Mouse (Mus musculus) kidney, postnatal 0 days (tissue): Measurements from ENCODE around the gene Atf4. TPM values are rescaled to one million over a fixed set of nuclear protein-coding genes. Genes with fewer than 3 reads are reported as not detected.

ENCODE experiments used
- ATAC-seq: fragments of 200-750 bp; cut with Nextera tagmentation; replicated peaks from 2 replicates; pipeline ENCODE4 v1.8.0; 2017; ENCODE audit warnings: low read depth, moderate number of reproducible peaks, moderate TSS enrichment, moderate library complexity; ENCODE audit not compliant: low FRiP score
- DNase-seq: peaks from one replicate; pipeline ENCODE4 v3.0.0-alpha.2; 2016; ENCODE audit warnings: low spot score
- H3K27ac ChIP-seq: fragments of 300-500 bp; sonication (generic); 2 replicates; pipeline ENCODE4 v1.5.1; 2014; ENCODE audit warnings: mild to moderate bottlenecking
- H3K27me3 ChIP-seq: fragments of 300-500 bp; sonication (generic); 2 replicates; pipeline ENCODE4 v1.6.1; 2014; ENCODE audit warnings: low read length, mixed read lengths; ENCODE audit not compliant: insufficient read depth
- H3K36me3 ChIP-seq: fragments of 300-500 bp; sonication (generic); 2 replicates; pipeline ENCODE4 v1.6.1; 2014; ENCODE audit warnings: low read length, mixed read lengths; ENCODE audit not compliant: insufficient read depth
- H3K4me1 ChIP-seq: fragments of 300-500 bp; sonication (generic); replicated peaks from 2 replicates; pipeline ENCODE4 v1.6.1; 2014; ENCODE audit warnings: antibody characterized with exemption, low read length, mixed read lengths; ENCODE audit not compliant: insufficient read depth
- H3K4me2 ChIP-seq: fragments of 300-500 bp; sonication (generic); 2 replicates; pipeline ENCODE4 v1.6.1; 2014; ENCODE audit warnings: mild to moderate bottlenecking, low read length, moderate library complexity, mixed read lengths
- H3K4me3 ChIP-seq: fragments of 300-500 bp; sonication (generic); replicated peaks from 2 replicates; pipeline ENCODE4 v1.5.1; 2014; ENCODE audit warnings: low read depth, low read length
- H3K9ac ChIP-seq: fragments of 300-500 bp; sonication (generic); 2 replicates; pipeline ENCODE4 v1.6.1; 2014; ENCODE audit warnings: low read depth, low read length
- H3K9me3 ChIP-seq: fragments of 300-500 bp; sonication (generic); replicated peaks from 2 replicates; pipeline ENCODE4 v1.6.1; 2016; ENCODE audit warnings: low read length, inconsistent platforms, mixed read lengths
- CTCF ChIP-seq: IDR thresholded peaks from 2 replicates; pipeline ENCODE4 v1.5.1; 2016; ENCODE audit warnings: antibody characterized with exemption, low read depth, mild to moderate bottlenecking, moderate library complexity
- WGBS: fragments of 180-500 bp; shearing (Covaris S2); extraction: QIAGEN DNeasy Blood & Tissue Kit; methylation state at CpG from one replicate; pipeline ENCODE4 v1.1.7; 2014; 5-methylcytosine and 5-hydroxymethylcytosine counted together
- polyA plus RNA-seq: library from polyadenylated mRNA; unstranded; fragments of >200 nt; fragmentation: Nextera tagmentation; extraction: Ambion mirVana; gene quantifications from 2 replicates; pipeline ENCODE4 v1.2.1, GENCODE M21; 2015

Gene Atf4
- polyA plus RNA-seq, 1 experiment from 2014 or later = 116 TPM

DNA sequence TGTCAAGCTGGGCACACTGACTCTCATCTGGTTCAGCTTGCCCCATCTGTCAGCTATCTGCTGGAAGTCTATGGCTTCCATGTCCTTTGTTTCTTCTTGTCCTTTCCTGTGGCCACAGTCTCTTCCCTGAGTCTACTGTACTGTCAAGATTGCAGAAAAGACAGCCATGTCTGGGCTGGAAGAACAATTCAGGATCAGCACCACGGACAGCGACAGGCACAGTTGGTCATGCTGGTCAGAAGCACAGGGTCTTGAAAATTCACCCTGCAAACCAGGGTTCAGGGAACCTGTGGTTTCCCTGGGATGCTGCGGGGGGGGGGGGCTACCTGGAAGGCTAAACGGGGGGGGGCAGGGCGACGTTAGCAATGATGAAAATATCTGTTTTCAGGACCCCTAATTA is 22.6 kb downstream of the Atf4 start:
- no peak overlapping the region for H3K4me2 ChIP-seq
- 0% methylated on average over 6 of the region's 6 CpGs for WGBS
- no peak for TF ChIP-seq CTCF
- H3K27ac ChIP-seq = no peak overlapping the region
- peak; percentile 87 for DNase-seq
- no peak overlapping the region for H3K4me3 ChIP-seq
- H3K9ac ChIP-seq = no peak overlapping the region
- no peaks in the 10 kb centered on the region for H3K4me1 ChIP-seq
- ATAC-seq = no peak
- H3K36me3 ChIP-seq = no peaks in the 10 kb centered on the region
- H3K27me3 ChIP-seq = peaks cover 3% of the 10 kb centered on the region; the same call in 1 of the 2 replicates
- no peaks in the 10 kb centered on the region for H3K9me3 ChIP-seq

DNA sequence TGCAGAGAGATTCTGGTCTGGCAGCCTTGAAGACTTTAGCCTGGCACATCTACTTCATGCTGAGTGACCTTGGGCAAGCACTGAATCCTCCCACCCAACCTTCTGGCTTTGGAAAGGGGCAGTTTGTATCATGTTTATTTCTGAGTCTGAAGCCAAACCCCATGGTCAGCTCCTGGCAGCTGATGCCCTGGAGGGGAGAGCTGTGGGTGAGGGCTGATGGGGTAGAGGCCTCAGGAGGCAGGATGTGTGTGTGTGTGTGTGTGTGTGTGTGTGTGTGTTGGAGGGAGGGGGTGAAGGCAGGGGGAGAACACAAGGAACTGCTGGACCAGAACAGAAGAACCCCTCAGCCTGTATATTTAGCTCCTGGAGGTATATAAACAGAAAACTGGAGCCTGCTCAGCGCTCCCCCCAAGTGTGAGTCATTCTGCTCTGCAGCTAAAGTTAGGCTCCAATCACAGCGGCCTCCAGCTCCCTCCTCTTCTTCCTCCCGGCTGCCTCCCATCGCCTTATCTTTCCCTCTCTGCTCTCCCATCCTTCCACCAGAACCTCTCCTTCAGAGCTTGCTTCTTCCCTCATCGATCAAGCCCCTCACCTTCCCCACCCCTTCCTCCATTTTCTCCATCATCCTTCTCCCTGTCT is 23.3 kb downstream of the Atf4 start:
- no peaks in the 10 kb centered on the region for H3K4me1 ChIP-seq
- DNase-seq = no peak
- no peaks in the 10 kb centered on the region for H3K9me3 ChIP-seq
- peaks cover 3% of the 10 kb centered on the region; the same call in 1 of the 2 replicates for H3K27me3 ChIP-seq
- H3K4me2 ChIP-seq = no peak overlapping the region
- no peak overlapping the region for H3K9ac ChIP-seq
- WGBS = 77% methylated on average over 5 of the region's 5 CpGs
- TF ChIP-seq CTCF = no peak
- no peak overlapping the region for H3K27ac ChIP-seq
- ATAC-seq = no peak
- no peak overlapping the region for H3K4me3 ChIP-seq
- H3K36me3 ChIP-seq = no peaks in the 10 kb centered on the region

DNA sequence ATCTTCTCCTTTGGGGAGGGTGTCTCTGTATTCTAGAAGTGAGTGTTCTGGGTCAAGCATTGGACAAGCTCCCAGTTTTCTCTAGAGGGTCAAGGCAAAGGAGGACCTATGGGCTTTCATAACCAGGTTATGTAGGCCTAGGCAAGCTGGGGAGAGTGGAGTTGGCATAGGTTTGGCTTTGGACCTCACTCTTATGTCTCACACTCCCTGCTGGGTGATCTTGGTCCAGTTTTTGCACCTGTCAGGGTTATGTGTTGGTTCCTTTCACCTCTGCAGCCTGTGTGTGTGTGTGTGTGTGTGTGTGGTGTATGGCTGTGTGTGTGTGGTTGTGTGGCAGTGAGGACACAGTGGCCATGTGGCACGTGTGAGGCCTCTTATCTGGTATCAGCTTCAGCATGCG is 24.1 kb downstream of the Atf4 start:
- Histone ChIP-seq H3K4me3 (no peak overlapping the region), H3K9me3 (no peaks in the 10 kb centered on the region), H3K4me1 (no peaks in the 10 kb centered on the region), H3K27me3 (peaks cover 3% of the 10 kb centered on the region; the same call in 1 of the 2 replicates), H3K36me3 (no peaks in the 10 kb centered on the region), H3K9ac (no peak overlapping the region), H3K27ac (no peak overlapping the region), H3K4me2 (no peak overlapping the region)
- WGBS = 83% methylated on average over 2 of the region's 2 CpGs
- no peak for TF ChIP-seq CTCF
- DNase-seq (no peak), ATAC-seq (no peak)

DNA sequence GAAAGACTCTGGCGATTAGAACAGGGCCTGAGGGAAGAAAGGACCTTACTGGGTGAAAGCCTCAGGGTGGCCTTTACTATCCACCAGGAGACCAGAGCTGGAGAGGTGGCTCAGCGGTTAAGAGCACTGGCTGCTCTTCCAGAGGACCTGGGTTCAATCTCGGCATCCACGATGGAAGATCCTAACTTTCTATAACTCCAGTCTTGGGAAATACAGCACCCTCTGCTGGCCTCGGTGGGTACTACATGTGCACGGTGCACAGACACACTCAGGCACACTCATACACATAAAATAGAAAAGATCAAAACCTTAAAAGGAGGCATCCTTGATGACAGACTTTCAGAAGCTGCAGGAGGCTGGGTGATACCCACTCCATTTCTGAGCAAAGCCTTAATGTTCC is 25.7 kb downstream of the Atf4 start:
- no peak overlapping the region for H3K4me2 ChIP-seq
- H3K9me3 ChIP-seq = no peaks in the 10 kb centered on the region
- DNase-seq = no peak
- ATAC-seq = no peak
- H3K9ac ChIP-seq = no peak overlapping the region
- 22% methylated on average over 6 of the region's 6 CpGs for WGBS
- H3K4me3 ChIP-seq = no peak overlapping the region
- H3K27me3 ChIP-seq = peaks cover 3% of the 10 kb centered on the region; the same call in 1 of the 2 replicates
- TF ChIP-seq CTCF = peak; percentile 71
- no peaks in the 10 kb centered on the region for H3K4me1 ChIP-seq
- no peaks in the 10 kb centered on the region for H3K36me3 ChIP-seq
- no peak overlapping the region for H3K27ac ChIP-seq

DNA sequence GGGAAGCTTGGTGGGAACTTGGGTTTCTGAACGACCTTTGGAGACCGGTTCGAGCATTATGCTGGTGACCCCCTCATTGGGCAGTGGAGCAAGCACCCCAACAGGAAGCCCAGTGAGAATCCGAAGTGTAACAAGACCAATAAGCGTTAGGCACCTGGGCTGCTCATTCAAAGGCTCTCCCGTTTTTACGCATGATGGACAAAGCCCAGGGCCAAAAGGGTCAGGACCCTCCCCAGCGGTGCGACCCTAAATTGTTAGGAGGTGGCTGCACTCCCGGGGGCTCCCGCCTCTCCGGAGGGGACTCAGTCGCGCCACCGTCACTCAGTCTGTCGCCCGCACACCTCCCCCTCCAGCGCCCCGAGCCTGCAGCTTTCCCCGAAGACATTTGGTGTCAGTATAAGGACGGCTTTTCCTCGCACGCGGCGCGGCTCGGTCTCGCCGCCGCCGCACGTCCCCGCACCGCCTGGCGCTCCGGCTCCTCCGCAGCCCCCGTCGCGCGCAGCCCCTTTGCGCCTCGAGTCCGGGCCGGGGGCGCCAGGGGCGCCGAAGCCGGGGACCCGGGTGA is 31.9 kb downstream of the Atf4 start, which contains the start of gene Cacna1i:
TSS of gene Cacna1i (plus strand) at position 388 of the 565 bp plus-strand sequence.
- peak within 1 kb of the TSS; percentile 41 for H3K4me3 ChIP-seq
- H3K27me3 ChIP-seq = peaks cover 34% of the 10 kb centered on the region
- ATAC-seq = no peak
- DNase-seq = peak; percentile 16
- WGBS = 2% methylated on average over 45 of the region's 50 CpGs
- H3K9ac ChIP-seq = no peak within 1 kb of the TSS
- H3K9me3 ChIP-seq = no peaks in the 10 kb centered on the region
- no peak; the same call in 1 of the 2 replicates for TF ChIP-seq CTCF
- peak within 1 kb of the TSS; percentile 76 for H3K4me2 ChIP-seq
- H3K27ac ChIP-seq = no peak within 1 kb of the TSS
- peaks cover 3% of the 10 kb centered on the region; the same call in 1 of the 2 replicates for H3K4me1 ChIP-seq
- no peaks in the 10 kb centered on the region for H3K36me3 ChIP-seq

DNA sequence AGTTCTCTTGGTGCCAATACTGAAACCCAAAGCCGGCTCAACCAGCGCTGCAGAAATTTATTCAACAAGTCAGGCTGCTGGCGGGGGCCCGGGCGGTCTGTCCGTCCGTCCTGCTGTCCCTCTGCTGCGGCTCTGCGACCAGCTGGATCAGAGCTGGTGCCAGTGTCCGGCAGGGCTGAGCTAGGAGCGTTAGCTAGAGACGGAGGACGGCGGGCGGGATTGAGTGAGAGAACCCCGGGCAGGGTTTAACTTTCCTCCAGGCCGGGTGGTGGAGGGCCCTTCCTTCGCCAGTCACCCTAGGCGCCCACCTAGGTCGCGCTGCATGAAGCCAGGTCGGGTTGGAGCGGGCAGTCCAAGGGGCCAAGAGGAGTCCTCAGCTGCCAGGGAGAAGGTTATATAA is 33.1 kb downstream of the Atf4 start:
- ATAC-seq = no peak
- Histone ChIP-seq H3K9ac (no peak overlapping the region), H3K4me2 (peak overlapping the region; percentile 76), H3K4me3 (peak overlapping the region; percentile 41), H3K27ac (no peak overlapping the region), H3K36me3 (no peaks in the 10 kb centered on the region), H3K4me1 (peaks cover 3% of the 10 kb centered on the region; the same call in 1 of the 2 replicates), H3K9me3 (no peaks in the 10 kb centered on the region), H3K27me3 (peaks cover 34% of the 10 kb centered on the region)
- DNase-seq = no peak
- 2% methylated on average over 23 of the region's 23 CpGs for WGBS
- no peak for TF ChIP-seq CTCF
